Mouse (Mus musculus) spleen, adult 12 weeks (tissue): ENCODE measurements at regions not wholly inside any gene's neighbourhood (a gene's known extent, or its start where the extent isn't known, plus 50 kb on each side); places are given as distances from the start of the nearest gene placed in this dataset.
"Not testable (repeated sequence)": the region's sequence is repeated elsewhere in the genome, so short reads cannot be mapped to it uniquely, and the experiment has no call there.

Experiments used
- DNase-seq: peaks from one replicate; pipeline ENCODE4 v3.0.0; 2022; ENCODE audit warnings: low spot score

DNA sequence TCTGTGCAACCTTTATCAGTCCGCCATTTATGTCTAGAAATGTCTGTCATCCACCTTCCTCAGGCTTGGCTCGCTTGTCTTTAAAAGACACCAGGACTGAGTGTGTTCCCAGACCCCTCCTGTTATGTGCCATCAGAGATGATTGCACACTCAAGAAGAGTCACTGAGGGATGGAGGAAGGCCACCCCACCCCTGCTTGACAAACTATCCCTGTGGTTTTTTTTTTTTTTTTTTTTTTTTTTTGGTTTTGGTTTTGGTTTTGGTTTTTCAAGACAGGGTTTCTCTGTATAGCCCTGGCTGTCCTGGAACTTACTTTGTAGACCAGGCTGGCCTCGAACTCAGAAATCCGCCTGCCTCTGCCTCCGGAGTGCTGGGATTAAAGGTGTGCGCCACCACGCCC, 97.0 kb upstream of the Ubl3 start:
- not testable (repeated sequence) for DNase-seq

DNA sequence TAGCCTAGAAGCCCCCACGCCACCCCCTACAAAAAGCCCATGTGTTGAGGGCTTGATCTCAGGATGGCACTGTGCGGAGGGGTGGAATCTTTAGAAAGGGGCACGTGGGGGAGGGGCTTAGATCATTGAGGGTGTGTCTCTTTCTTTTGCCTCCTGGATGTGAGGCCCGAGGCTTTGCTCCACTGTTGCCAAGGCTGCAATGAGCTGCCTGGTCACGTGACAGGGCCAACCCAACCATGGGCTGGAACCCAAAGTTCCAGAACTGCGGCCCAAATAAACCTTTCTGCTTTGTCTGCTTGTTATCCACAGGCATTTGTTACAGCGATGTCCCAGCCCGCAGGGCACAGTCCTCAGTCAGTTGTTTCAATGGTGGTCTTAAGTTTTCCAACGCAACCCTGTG, 96.5 kb upstream of the Ubl3 start:
- DNase-seq, result no peak

DNA sequence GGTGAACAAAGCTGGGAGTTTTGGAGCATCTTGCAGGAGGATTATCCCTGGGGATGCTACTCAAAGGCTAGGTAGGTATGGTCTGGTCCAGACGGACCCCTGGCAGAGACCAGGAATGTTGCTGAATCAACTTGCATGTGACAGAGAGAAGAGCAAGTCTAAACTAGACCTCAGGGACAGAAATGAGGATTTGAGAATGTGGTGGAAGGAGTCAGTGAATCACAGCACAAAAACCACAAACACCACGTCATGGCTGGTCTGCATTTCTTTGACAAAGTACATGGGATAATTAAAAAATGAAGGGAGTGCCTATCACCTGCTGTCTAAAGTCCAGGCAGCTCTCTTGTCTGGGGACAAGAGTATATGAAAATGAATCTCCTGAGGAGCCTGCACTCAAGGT, 95.1 kb upstream of the Ubl3 start:
- DNase-seq, result no peak

DNA sequence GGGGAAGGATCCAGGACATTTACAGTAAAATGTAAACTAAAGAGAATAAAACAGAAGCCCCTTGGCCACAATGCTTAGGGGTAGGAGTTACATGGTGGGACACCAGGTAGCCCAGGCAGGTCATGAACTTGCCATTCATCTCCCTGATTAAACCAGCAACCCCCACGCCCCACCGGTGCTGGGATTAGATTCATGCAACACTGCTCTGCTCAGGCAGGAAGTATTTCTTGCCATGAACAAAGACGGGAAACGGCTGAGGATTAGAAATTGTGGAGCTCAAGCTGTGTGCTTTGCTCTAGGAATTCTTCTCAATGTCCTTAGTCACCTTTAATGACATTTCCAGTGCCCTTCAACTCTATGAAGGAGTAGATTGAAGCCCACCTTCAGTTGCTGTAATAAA, 93.2 kb upstream of the Ubl3 start:
- no peak for DNase-seq

DNA sequence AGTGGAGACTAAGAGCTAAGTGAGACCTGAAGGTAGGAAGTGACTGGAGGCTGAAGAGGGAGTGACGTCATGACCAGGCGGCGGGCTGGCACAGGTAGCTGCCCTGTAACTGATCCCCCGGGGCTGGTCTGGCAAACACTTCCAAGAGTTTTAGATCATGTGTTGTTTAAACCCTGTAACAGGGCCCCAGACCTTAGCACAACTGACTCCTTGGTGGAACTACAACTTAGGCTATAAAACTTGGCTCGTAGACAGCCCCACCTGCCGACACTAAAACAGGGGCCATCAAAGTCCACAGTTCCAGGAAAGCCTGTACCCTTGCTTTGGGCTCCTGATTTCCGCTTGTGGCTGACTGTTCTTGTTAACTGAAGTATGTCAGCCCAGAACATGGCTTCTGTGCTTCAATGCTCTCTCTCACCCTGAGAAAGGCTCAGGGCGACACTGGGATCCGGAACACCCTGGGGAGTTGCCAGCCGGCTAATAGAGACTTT, 92.6 kb upstream of the Ubl3 start:
- peak; percentile 12 for DNase-seq

DNA sequence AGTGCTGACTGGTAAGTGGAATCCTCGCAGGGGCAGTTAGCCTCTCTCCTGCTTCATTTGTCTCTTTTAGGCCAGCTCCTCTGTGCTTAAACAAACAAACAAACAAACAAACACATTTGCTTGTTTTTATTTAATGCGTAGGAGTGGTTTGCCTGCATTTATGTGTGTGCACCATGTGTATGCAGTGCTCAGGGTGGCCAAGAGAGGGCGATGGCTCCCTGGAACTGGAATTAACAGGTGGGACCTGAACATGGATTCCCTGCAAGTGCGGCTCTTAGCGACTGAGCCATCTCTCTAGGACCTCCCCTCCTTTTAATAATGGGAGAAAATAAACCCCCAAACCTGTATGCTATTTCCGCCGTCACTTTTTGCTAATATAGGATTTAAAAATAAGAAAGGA, 91.8 kb upstream of the Ubl3 start:
- no peak for DNase-seq

DNA sequence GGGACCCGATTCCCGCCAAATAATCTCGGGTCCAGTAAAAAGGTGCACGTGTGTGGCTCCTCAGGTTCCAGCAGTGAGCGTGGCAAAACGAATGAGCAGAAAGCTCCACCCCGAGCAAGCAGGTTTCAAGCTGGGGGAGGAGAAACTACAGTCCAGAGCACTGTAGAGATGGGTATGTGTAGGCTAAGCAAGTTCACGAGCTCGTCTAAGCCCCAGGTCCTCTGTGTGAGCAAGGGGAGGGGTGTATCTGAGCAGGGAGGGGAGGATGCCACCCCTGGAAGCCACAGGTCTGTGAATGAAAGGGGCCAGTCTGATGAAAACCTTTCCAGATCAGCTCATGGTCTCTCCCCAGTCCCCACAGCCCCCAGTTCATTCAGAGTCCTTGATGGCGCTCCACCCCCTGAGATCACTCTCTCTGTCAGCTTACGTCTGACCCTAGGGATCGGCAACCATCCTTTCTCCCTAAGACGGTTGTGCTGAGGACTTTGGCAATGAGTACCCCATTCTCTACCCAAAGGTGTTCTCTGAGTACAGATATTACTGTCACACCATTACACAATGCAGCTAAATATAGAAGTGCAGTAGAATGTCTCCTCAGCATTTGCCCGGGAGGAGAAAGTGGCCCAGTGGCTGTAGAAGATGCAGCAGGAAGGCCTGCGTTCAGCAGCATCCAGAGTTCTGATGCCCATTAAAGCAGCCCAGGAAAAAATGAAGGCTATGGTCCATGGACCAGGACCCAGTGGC, 89.2 kb upstream of the Ubl3 start:
- no peak for DNase-seq

DNA sequence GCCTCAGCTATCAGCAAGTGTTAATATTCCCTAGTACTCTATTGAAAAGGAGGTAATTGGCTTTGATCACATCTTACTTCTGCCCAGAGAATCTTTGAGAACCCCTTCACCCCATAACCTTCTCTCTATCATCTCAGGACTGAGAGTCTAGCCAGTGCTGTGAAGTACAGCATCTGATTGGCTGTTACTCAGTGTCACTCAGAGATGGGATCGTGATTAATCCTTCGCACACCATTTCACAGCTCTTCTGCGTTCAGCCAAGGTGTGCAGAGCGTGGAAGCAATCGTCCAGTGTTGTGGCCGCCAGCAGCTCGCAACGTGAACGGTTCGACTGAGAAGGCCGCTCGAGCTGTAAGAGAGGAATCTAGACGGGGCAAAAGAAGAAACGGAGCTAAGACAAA, 87.9 kb upstream of the Ubl3 start:
- DNase-seq, result no peak

DNA sequence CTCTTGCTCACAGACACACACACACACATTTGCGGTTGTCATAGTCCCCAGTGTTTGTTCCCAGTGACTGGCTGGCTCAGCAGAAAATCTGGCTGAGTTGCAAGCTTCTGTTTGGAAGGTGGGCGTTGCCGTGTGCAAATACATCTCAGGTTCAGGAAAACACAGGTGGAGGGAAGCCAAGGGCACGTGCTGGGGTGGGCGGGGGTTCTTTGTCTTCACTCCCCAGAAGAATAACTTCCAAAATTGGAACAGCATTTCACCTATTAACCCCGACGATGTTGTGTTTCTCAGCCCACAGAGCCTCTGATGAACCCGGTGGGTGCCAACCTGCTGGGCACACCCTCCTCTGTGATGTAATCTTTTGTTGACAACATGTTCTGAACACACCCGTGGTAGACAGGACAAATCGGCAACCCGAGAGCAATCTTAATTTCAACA, 82.3 kb upstream of the Ubl3 start:
- DNase-seq, result no peak

DNA sequence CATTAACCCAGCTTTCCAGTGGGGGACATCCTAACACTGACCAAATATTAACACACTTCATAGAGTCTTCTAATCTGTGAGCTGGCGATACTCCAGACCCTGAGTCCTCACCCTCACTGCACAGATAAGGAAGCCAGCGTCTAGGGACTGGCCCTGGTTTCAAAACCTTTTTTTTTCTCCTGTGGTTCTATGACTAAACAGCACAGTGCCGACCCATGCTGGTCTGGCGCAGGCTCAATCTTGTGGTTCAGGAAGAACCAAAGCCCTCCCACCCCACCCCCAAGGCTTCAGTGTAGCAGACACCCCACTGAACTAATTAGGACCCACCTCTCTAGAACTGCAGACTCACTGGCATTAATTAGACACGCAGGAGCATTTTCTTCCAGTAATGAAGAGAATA, 81.4 kb upstream of the Ubl3 start:
- DNase-seq, result no peak

DNA sequence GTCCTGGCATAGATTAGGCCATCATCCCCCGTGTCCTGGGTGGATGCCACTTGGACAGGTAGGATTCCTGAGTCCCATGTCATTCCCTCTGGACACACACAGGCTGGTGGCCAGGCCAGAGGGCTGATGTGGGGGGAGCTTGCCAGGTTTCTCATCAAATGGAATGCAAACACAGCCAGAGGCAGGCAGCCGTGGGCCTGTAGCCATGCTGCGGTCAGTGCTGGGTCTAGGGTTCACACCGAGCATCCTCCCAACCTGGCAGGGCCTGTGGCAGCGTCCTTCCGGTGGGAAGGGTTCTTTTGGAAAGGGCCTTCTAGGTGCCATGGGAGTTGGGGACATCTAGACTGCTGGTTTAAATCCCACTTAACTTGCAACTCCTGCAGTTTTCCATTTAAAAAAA, 80.7 kb upstream of the Ubl3 start:
- DNase-seq, result no peak

DNA sequence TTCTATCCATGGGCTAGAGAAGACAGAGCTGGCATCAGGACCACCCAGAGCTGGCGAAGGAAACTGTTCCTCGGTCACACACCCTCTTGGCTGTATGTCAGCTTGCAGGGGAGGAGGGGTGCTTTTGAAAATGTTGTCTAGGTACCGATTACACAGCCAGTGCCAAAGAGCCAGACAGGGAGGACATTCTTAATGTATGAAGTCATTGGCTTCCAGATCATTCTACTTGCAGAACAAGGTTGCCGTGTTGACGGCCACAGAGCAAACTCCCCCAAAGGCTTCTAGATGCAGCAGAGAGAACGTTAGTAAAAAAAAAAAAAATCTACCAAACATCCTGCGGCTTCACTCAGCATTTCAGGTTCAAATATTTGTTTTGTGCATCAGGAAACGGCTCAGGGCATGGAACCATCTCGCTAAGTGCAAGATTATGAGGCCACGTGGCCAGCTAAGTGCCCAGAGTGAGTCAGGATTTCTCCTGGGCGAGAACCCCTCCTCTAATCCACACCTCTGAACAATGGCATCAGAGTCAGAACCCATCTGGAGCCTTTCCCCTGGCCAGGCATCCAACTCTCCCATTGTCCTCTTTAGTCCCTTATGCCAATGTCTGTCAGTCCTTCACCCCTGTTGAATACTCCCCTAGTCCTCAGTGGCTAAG, 80.1 kb upstream of the Ubl3 start:
- DNase-seq, result no peak

DNA sequence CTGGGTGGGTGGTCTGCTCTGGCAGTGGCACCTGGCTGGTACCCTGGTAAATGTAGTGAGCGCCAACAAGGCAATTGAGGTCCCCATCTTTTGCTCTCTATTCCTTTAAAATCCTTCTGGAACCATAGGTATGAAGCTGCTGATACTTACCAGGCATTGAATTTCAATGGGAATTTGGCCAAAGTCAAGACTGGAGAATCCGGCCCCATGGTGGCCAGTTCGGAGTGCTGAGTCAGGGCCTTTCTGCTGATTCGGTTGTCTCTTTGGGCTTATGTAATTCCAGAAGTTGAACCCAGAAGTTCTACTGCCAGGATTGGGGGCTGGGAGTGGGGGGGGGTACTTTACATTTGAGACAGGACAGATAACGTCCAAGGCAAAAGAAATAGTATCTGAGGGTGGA, 79.0 kb upstream of the Ubl3 start:
- DNase-seq, result no peak

DNA sequence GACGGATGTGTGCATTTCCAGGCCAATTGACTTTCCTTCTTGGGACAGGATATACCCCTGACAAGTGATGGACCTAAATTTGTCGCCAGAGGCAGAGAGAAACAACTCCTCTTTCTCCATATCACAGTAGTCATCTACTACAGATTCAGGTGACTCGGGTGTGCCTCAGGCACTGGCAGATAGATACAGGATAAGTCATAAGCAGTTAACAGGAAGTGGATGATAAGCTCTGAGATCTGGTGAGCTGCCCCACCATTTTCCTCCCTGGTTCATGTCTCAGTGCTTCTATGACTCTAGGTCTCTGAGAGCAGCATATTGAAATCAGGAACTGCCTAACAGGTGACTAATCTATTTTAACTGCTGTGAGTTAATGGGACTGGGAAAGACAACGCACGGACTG, 73.4 kb upstream of the Ubl3 start:
- DNase-seq, result no peak

DNA sequence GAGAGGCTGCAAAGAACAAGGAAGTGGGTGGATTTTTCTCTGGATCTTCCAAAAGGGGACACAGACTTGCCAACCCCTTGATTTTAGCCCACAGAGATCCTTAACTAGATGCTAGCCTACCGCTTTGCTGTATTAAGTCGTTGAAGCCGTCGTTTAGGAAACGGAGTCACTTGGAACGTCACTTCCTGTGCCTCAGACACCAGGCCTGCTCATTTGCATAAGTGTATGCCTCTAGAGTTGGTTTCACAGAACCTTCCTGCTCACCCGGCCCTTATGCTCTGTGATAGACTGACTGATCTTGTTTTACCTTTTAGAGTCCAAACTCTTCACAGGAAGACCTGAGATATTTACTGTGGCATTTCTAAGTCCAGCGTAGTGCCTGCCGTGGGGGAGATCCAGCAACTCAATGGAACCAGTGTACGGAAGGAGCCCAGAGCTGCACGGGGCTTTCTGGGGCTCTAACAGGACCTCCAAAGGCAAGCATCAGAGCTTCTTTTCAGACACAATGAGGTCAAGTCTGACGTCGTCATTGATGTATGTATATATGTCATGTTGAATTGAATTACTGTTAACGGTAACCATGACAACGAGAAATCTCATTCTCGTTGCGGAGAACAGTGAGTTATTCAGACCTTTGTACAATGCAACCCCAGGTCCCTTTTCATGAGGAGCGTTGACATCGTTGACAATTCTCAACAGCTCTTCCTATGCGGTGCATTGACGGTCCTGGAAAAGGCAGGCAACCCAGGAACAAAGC, 72.2 kb upstream of the Ubl3 start:
- DNase-seq, result no peak

DNA sequence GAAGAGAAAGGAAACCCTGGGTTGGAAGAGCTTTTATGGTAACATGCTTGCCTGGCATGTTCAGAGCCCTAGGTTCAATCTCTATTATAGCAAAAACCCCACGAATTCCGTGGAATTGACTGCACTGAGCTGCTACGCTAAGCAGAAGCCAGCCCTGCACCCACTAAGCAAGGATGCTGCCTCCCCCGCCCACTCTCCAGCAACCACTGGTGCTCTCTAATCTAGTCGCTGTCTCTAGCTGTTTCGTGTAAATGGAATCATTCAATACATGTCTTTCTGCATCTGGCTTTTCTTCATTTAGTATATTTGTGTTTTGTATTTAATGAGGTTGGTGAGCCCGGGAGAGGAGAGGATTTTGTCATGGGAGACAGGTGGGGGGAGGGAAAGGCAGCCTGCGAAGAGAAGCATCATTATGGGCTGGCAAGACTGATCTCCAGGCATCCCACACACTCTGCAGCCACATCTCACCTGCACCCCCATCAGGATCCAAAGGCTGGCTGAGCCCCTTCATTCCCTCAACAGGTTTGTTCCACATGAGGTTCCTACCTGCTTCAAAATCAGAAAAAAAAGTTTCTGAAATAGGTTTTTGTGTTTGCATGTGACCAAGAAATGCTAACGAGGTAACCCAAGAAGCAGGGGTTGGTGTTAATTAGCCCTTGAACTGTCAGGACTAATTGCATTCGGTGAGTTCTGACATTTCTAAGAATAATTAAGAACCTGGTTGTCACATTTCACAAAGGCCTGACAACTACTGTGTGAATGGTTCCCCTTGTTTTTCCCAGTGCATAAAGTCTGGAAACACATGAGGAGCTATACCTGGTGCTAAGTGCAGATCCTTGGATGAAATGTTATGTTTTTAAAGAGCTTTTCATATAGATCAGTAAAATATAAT, 68.6 kb upstream of the Ubl3 start:
- DNase-seq, result no peak

DNA sequence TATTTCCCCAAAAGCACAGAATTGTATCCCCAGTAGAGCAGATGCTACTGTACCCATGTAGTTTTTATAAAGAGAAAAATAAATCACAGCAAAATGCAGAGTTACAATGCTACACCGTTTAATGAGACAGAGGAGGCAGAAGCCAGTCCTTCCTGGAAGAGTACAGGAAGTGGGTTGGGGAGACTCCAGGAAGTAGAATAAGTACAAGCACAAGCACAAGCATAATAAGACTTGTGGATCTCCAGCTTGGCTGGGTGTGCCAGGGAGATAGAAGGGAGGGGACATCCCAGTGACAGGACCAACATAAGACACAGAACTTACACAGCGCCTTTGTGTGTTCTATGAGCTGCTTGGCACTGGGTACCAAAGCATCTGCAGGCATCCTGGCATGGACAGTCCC, 67.3 kb upstream of the Ubl3 start:
- DNase-seq, result no peak

DNA sequence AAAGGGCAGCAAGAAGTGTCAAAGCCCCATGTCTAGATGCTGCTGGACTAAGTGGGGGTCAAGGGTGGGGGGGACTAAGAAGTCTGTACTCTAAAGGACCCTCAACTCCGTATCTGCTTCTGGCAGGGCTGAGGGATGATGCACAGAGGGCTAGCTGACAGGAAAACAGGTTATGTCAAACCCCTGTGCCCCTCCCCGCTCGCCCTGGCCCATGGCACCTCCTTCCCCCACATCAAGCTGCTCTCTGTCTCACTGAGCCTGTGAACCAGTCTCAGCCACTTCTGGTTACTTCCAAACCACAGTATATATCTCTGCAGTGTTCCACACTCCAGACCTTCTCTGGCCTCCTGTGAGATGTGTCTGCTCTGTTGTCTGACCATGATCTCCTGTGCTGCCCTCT, 63.8 kb upstream of the Ubl3 start:
- DNase-seq, result no peak

DNA sequence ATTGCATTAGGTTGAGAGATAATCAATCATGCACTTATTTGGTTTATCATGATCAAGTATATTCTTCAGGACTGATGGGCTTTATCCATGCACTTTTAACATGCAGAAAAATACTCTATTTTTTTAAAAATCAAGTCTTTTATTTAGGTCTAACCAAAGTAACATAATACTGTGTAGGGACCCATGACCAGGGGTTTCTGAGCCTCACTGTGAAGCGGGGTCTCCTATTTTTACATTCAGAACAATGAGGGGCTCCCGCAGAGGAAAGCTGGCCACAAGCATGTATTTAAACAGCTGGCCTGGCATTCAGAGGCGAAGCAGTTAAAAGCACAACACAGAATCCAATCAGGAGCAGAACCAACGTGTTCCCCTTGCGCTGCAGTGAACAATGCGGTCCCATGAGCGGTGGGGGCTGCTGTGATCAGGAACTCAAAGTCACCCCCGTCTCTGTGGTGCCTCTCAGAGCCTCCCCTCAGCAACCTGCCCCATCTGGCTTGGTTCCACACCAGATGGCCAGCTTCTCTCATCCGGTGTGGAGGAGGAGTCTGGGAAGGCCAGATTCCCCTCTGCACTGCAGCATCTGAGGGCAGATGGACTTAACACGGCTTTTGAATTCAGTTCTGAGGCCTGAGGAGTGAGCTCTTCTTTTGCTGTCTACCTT, 63.2 kb upstream of the Ubl3 start:
- DNase-seq, result no peak

DNA sequence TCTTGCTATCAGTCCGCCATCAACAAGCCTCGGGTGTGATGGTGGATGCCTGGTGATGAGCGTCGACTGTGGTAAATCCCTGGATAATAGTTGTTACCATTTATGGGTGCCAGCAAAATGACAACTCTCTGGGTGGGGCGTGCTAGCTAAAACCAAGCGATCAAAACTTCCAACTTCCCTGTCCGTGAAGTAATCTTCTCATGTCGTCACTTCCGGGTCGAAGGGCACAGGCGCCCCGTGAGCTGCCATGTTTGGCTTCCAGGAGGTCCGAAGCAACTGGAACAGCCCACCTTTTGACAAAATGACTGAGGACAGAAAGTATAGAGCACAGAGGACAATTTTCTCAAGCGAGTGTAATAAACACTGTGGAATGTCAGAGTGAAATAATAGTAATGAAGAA, 62.5 kb upstream of the Ubl3 start:
- DNase-seq, result no peak

DNA sequence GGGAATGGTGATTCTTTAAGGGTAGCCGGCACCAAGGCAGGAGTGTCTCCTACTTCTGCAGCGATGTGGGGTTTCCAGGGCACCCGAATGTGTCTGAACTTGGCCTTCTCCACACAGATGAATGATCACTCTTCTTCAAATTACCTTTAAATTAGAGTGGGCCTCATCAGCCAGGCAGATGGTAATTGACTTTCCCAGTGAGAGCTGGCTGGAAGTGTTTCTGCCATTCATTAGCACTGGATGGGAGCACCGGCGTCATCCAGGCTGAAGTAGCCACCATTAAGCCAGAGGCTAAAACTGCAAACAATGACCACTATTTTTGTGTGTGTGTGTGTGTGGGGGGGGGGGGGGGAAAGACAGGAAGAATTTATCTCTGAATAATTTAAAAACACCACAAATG, 58.7 kb upstream of the Ubl3 start:
- DNase-seq, result no peak

DNA sequence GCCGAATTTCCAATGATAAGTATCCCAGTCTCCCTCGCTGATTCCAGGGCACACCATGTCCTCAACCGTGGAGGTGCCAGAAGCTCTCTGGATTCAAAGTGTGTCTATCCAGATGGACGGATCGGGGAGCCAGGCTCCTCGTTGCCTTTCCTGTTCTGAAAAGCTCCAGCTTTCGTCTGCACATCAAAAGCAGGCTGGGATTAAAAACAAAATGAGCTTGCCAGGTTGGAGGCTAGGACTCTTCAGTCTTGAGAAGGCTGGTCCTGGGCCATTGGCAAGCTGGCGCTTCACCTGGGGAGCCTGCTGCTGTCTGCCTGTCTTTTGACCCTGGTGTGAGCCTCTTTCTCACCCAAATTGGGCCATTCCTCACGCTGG, 56.9 kb upstream of the Ubl3 start:
- DNase-seq, result no peak
